Mouse (Mus musculus) urinary bladder, postnatal 14 days (tissue): ENCODE data around the gene Zfp788.
"Not testable (repeated sequence)": the region's sequence is repeated elsewhere in the genome, so short reads cannot be mapped to it uniquely, and the experiment has no call there.

Experiments used
- DNase-seq: peaks from one replicate; pipeline ENCODE4 v3.0.0; 2021; ENCODE audit warnings: low spot score

The Zfp788 gene

GRCm38 (mm10) chr7:41632409-41633220, at the start of gene Zfp788:
Zfp788 (plus strand) TSS chr7:41633203.
- DNase-seq = peak; percentile 93

- not testable (repeated sequence) for DNase-seq
These were observed 45.2 kb upstream of the Zfp788 start for GRCm38 (mm10) chr7:41587831-41588230.

GRCm38 (mm10) chr7:41598615-41599014, 34.4 kb upstream of the Zfp788 start:
- no peak for DNase-seq

DNA sequence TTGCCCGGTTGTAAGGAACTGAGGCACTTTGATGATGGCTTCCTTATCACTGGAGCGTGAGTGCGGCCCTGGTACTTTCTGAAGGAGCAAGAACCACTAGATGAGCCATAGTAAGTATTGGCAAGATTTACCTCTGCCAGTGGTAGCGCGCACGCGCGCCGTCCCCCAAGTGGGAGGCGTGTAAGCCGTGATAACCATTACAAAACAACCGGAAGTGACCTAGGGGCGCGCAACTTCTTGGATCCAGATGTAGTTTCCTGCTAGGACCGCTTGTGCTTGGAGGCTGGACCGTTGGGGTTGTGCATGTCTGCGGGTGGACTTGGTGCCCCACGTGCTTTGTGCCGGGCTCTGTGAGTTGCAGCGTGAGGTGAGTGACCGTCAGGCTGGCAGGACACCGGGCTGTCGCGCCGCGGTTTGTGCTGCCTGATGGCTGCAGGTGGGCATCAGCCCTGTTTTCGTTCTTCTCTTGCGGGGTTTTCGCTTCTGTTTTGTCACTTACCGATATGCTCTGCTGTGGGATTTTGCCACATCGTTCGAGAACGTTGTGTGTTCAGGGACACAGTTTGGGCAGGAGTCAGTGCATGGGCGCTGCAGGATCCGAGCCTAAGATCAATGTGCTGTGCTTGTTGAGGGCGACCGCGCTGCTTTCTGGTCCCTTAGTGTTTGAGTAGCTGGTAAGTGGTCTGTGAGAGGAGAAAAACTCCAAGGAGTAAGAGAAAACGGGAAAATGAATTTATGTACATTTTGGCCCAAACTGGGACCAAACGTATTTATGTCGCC, 33.8 kb upstream of the Zfp788 start, which contains the start of gene 2610021A01Rik:
TSS of gene 2610021A01Rik (plus strand) at position 197 of the 780 bp plus-strand sequence.
- peak; percentile 92 for DNase-seq

DNA sequence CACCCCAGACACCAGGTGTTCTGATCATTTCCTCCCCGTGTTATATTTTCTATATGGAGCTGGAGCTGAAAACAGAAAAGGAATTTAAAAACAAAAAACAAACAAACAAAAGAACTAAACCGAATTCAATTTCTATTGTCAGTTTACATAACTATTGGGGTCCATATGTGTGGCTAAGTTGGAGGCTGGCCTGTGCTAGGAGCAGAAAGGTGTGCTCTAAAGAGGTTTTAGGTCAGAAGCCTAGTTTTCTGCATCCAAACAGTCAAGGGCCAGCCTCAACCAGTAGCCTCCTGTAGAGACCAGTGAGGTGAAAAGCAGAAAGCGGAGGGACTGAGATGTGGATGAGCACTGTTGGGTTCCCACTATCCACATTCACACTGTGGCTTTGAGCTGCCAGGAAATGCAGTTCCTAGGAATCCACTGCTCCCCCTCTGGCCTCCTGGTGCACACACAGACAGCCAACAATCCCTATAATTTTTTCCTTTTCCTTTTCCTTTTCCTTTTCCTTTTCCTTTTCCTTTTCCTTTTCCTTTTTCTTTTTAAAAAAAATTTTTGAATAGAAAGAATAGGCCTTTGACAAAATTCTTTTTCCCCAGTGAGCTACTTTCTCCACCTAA, 33.0 kb upstream of the Zfp788 start:
- DNase-seq = no peak

DNA sequence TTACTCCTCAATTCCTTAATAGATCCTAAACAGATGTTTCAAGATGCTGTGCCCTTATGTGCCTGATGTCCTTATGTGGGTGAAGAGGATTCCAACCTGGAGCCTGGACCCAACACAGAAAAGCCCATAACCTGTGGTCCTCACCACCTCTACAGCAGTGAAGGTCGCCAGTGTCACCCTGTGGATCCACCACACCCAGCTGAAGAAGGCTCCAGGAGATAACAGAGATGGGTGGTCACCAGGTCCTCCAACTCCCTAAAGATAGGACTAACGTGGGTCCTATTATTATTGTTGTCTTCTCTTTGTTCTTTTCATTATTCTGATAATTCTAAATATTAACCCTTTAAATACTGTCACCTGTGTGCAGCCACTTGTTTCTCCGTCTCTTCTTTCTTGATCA, 21.3 kb upstream of the Zfp788 start:
- DNase-seq = no peak

DNA sequence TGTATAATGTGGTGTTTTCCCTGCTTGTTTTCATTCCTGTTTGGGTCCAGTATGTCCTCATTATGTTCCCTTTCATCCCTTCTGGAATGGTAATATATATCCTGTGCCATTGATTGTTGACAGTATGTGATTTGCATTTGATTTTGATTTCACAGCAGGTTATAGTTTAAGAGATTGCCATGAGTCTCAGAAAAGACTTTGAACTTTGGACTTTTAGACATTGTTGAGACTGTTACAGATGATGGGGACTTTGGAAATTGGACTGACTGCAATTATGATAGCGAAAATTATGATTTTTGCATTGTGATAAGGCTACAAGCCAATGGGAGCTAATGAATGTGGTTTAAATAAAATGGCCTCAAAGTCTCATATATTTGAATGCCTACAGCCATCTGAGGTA, 16.8 kb upstream of the Zfp788 start:
- not testable (repeated sequence) for DNase-seq

- DNase-seq = peak; percentile 88
These were observed 400 bp downstream of the Zfp788 start for GRCm38 (mm10) chr7:41633221-41633984.

- not testable (repeated sequence) for DNase-seq
These were observed 41.3 kb downstream of the Zfp788 start for GRCm38 (mm10) chr7:41674326-41674725.
